Mouse (Mus musculus) ES-E14 (cell line): ENCODE results near the gene Copg2. TPM values are rescaled to one million over a fixed set of nuclear protein-coding genes. Genes with fewer than 3 reads are reported as not detected.

Source experiments
- DNase-seq: peaks from one replicate; pipeline ENCODE4 v3.0.0-alpha.2; 2013; ENCODE audit warnings: low read depth, low spot score
- H3K27ac ChIP-seq: 2 replicates; pipeline ENCODE4 v1.5.1; 2012; ENCODE audit warnings: low read depth, mild to moderate bottlenecking, low read length, moderate library complexity, mixed read lengths; ENCODE audit not compliant: poor library complexity, insufficient read depth, severe bottlenecking
- H3K36me3 ChIP-seq: 2 replicates; pipeline ENCODE4 v1.6.1; 2012; ENCODE audit warnings: mild to moderate bottlenecking, low read length, moderate library complexity, mixed read lengths; ENCODE audit not compliant: control insufficient read depth, poor library complexity, insufficient read depth, severe bottlenecking
- H3K4me1 ChIP-seq, 2 experiments: fragments of 150-350 bp in 1 of 2; sonication (generic) in 1 of 2; 2 replicates each; pipeline ENCODE4 v1.6.1; 2012; ENCODE audit warnings: low read length in 2 of 2, mild to moderate bottlenecking in 1 of 2, mixed read lengths in 1 of 2; ENCODE audit not compliant: control insufficient read depth in 2 of 2, insufficient read depth in 2 of 2, poor library complexity in 1 of 2
- H3K4me3 ChIP-seq, 2 experiments: fragments of 150-350 bp in 1 of 2; sonication (generic) in 1 of 2; 2 replicates each; pipeline ENCODE4 v1.5.1; 2012; ENCODE audit warnings: low read length in 2 of 2, low read depth in 1 of 2, mild to moderate bottlenecking in 1 of 2, mixed read lengths in 1 of 2; ENCODE audit not compliant: insufficient read depth in 1 of 2, poor library complexity in 1 of 2, severe bottlenecking in 1 of 2
- H3K9ac ChIP-seq: 2 replicates; pipeline ENCODE4 v1.6.1; 2012; ENCODE audit warnings: low read depth, mild to moderate bottlenecking, low read length, mixed read lengths; ENCODE audit not compliant: poor library complexity, insufficient read depth, severe bottlenecking
- H3K9me3 ChIP-seq: fragments of 150-350 bp; sonication (generic); 2 replicates; pipeline ENCODE4 v1.6.1; 2012; ENCODE audit warnings: low read depth, mild to moderate bottlenecking, low read length; ENCODE audit not compliant: control insufficient read depth, insufficient read depth
- CHD2 ChIP-seq: IDR thresholded peaks from 2 replicates; pipeline ENCODE4 v1.6.1; 2014; ENCODE audit warnings: mild to moderate bottlenecking, low read depth, low read length, inconsistent platforms
- HCFC1 ChIP-seq: IDR thresholded peaks from 2 replicates; pipeline ENCODE4 v1.6.1; 2012; ENCODE audit warnings: low read length, inconsistent platforms, borderline replicate concordance; ENCODE audit not compliant: insufficient read depth
- MAFK ChIP-seq: IDR thresholded peaks from 2 replicates; pipeline ENCODE4 v1.6.1; 2014; ENCODE audit warnings: mild to moderate bottlenecking, low read depth, low read length, inconsistent platforms; ENCODE audit not compliant: insufficient read depth
- ZC3H11A ChIP-seq: IDR thresholded peaks from 2 replicates; pipeline ENCODE4 v1.6.1; 2012; ENCODE audit warnings: low read depth, mild to moderate bottlenecking, inconsistent platforms, low read length, borderline replicate concordance
- ZNF384 ChIP-seq: IDR thresholded peaks from 2 replicates; pipeline ENCODE4 v1.6.1; 2012; ENCODE audit warnings: low read depth, low read length, inconsistent platforms
- in situ Hi-C, 2 experiments: fragments of 600-800 bp; cut with MboI; formaldehyde crosslinking; loops; one replicate each; pipeline ENCODE4 v1.15.1; 2025; ENCODE audit warnings: low sequenced_read_pairs in 2 of 2, inconsistent platforms in 1 of 2; ENCODE audit not compliant: unreplicated experiment in 2 of 2
- total RNA-seq: library from RNA; depleted of rRNA; stranded (reverse); fragments of 300-350 nt; gene quantifications from 2 replicates; pipeline ENCODE4 v1.2.3, GENCODE M21; 2012

The Copg2 gene
- total RNA-seq, 1 experiment = 35.7 TPM

DNA sequence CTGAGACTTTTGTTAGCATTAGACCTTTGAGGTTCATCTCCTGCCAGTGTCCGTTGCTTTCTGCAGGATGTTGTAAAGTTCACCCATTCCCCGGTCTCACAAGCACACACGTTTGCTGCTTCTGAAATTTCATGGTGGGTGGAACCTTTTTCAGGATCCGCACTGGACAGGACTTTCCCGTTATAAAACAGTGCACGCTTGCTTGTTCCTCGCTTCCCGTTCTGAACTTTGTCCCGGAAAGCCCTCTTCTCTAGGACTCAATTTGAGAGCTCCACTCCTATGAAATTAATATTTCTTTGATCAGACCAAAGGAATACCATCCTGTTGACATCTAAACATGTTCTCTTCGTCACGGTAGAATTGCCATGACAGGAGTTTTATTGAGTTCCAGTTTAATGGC is 182.7 kb downstream of the Copg2 start:
- DNase-seq = no peak
- Histone ChIP-seq H3K9me3 (no peaks in the 10 kb centered on the region), H3K27ac (no peak overlapping the region), H3K4me3 (no peak overlapping the region), H3K4me1 (no peaks in the 10 kb centered on the region), H3K36me3 (no peaks in the 10 kb centered on the region), H3K9ac (no peak overlapping the region)
- in situ Hi-C loops = no loop called here
- TF ChIP-seq ZC3H11A (no peak), CHD2 (no peak), MAFK (no peak), HCFC1 (no peak), ZNF384 (no peak)

DNA sequence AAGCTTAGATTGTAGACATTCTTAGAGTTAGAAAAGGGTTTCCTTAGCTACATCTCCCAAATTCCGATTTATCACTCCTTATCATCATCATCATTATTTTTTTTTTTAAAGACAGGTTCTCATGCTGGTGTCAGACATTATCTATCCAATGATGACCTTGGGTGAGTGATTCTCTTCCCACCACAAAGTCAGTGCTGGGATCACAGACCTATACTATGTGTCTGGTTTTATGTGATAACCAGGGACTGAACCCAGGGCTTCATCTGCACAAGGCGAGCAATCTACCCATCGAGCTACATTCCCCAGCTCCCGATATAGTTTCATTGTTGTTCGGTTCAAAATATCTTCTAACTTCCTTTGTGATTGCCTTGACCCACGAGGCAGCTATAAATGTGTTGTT is 183.1 kb downstream of the Copg2 start:
- Histone ChIP-seq H3K9ac (no peak overlapping the region), H3K36me3 (no peaks in the 10 kb centered on the region), H3K9me3 (no peaks in the 10 kb centered on the region), H3K4me3 (no peak overlapping the region), H3K27ac (no peak overlapping the region), H3K4me1 (no peaks in the 10 kb centered on the region)
- TF ChIP-seq HCFC1 (no peak), MAFK (no peak), CHD2 (no peak), ZC3H11A (no peak), ZNF384 (no peak)
- in situ Hi-C loops = no loop called here
- no peak for DNase-seq

DNA sequence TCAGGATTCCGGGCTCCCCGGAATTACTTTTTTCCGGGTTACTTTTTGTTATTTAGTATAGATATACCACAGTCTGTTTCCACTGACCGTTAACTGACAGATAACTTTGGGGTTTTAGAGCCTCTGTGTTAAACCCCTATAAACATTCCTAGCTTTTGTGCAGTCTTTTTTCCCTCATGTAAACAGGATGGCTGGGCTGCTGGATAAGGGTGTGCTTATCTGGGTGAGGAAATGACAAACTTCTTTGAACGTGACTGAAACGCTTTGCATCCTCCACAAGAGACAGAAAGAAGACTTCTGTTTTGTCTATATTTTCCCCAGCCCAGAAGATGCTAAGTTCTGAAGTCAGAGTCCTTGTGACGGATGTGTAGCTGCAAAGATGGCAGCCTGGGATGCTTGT is 184.1 kb downstream of the Copg2 start:
- TF ChIP-seq HCFC1 = no peak
- no peak for TF ChIP-seq CHD2
- no peak for TF ChIP-seq ZNF384
- no peak for TF ChIP-seq ZC3H11A
- no peak for TF ChIP-seq MAFK
- in situ Hi-C loops = no loop called here
- H3K27ac ChIP-seq = no peak overlapping the region
- no peaks in the 10 kb centered on the region for H3K9me3 ChIP-seq
- no peak overlapping the region for H3K9ac ChIP-seq
- no peak overlapping the region for H3K4me3 ChIP-seq
- no peaks in the 10 kb centered on the region for H3K4me1 ChIP-seq
- no peak for DNase-seq
- H3K36me3 ChIP-seq = no peaks in the 10 kb centered on the region

DNA sequence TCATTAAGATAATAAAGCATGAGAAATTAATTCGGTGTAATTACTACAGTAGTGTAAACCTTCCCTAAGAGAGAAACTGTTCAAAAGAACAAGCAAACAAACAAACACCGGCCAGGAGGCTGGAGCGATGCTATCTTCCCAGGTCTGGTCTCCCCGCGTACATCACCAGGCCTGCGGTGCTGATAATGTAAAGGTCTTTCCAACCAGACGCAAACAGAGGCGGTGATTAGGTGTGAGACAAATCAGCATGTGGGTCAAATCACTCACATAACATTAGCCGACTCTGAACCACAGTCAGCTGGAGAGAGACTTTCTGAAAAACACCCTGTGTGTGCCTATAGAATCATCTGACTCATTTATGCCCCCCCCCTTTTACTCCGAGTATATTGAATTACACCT is 185.2 kb downstream of the Copg2 start:
- no peak for TF ChIP-seq HCFC1
- TF ChIP-seq MAFK = no peak
- TF ChIP-seq ZNF384 = no peak
- no peak for TF ChIP-seq CHD2
- TF ChIP-seq ZC3H11A = no peak
- no peak overlapping the region for H3K27ac ChIP-seq
- no peak overlapping the region for H3K9ac ChIP-seq
- no peaks in the 10 kb centered on the region for H3K9me3 ChIP-seq
- H3K4me1 ChIP-seq = no peaks in the 10 kb centered on the region
- no peak overlapping the region for H3K4me3 ChIP-seq
- in situ Hi-C loops = no loop called here
- no peaks in the 10 kb centered on the region for H3K36me3 ChIP-seq
- DNase-seq = no peak
